Mouse (Mus musculus): ENCODE results near the gene Micu2. TPM values are rescaled to one million over a fixed set of nuclear protein-coding genes. Genes with fewer than 3 reads are reported as not detected.
A peak's percentile ranks its signal among the peaks of the same experiment; 100 is the strongest.
"Not testable (repeated sequence)": the region's sequence is repeated elsewhere in the genome, so short reads cannot be mapped to it uniquely, and the experiment has no call there.

Gene Micu2
- polyA plus RNA-seq, 1 experiment = 21.3 TPM

DNA sequence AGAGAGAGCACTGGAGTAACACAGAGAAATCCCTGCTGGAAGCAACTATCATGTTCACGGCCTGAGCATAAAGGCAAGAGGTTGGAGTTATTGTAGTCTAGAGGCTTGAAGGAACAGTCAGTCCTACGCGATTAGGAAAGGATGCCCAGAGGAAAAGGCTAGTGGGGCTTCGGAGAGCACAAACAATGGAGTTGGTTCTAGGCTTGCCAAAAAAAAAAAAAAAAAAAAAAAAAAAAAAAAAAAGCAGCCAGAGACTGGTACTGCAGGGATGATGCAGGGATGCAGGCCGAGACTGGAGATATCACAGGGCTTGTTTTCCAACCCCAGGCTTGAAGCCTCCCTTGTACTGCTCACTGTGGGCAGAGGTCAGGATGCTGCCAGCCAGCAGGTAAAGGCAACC lies 89.8 kb downstream of the Micu2 start:
- no peak for TF ChIP-seq POLR2A (IDR thresholded peaks at IDR 0.05; ENCODE audit: borderline replicate concordance, insufficient read depth, low read length)
- TF ChIP-seq CTCF (IDR thresholded peaks at IDR 0.05; ENCODE audit: borderline replicate concordance, insufficient read depth, low read depth, low read length) = no peak
- no peaks in the 10 kb centered on the region for H3K4me1 ChIP-seq (ENCODE audit: control insufficient read depth, insufficient read depth, low read length)
- 68% methylated on average over 5 of the region's 5 CpGs for WGBS
- no peak for DNase-seq
- H3K4me3 ChIP-seq (replicated peaks; ENCODE audit: insufficient read depth, low read depth, low read length) = no peak overlapping the region
- no peaks in the 10 kb centered on the region for H3K27me3 ChIP-seq (ENCODE audit: control insufficient read depth, insufficient read depth, low read length)
- peak overlapping the region; percentile 61; the same call in 1 of the 2 replicates for H3K27ac ChIP-seq (ENCODE audit: insufficient read depth, low read length)

DNA sequence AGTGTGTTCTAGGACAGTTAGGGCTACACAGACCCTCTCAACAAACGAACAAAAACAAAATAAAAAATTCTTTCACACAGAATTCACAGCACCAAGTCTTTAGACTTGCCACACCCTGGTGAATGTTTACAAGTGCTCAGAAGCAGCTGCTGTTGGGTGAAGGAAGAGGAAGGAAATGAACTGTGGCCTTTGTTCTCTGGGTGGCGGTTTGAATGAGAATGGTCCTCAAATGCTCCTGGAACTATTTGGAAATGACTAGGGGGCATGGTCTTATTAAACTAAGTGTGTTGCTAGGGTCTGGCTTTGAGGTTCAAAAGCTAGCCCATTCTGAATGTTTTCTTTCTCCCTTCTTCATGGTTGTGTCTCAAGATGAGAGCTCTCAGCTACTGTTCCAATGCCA lies 90.6 kb downstream of the Micu2 start:
- TF ChIP-seq POLR2A (IDR thresholded peaks at IDR 0.05; ENCODE audit: borderline replicate concordance, insufficient read depth, low read length) (no peak), CTCF (IDR thresholded peaks at IDR 0.05; ENCODE audit: borderline replicate concordance, insufficient read depth, low read depth, low read length) (no peak)
- H3K4me3 ChIP-seq (replicated peaks; ENCODE audit: insufficient read depth, low read depth, low read length) = no peak overlapping the region
- DNase-seq = no peak
- no peaks in the 10 kb centered on the region for H3K4me1 ChIP-seq (ENCODE audit: control insufficient read depth, insufficient read depth, low read length)
- 88% methylated on average over 2 of the region's 2 CpGs for WGBS
- H3K27ac ChIP-seq (ENCODE audit: insufficient read depth, low read length) = peak overlapping the region; percentile 61; the same call in 1 of the 2 replicates
- no peaks in the 10 kb centered on the region for H3K27me3 ChIP-seq (ENCODE audit: control insufficient read depth, insufficient read depth, low read length)

DNA sequence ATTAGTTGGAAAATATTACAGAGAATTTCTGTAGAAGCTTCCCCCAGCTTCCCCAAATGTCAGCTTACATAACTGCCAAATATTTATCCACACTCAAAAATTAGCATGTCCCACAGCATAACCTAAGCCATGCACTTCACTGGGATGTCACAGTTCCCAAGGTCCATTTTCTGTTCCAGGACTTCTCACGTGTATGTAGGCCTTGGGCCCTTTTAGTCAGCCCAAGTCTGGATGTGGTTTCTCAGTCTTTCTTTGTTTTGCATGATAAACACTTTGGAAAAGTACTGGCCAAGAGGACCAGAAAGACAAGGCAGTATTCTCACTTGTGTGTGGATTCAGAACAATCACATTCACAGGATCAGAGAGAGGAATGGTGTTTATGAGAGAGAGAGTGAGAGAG lies 97.1 kb downstream of the Micu2 start:
- WGBS = 60% methylated on average over 1 of the region's 1 CpGs
- no peak for DNase-seq
- H3K27me3 ChIP-seq (ENCODE audit: control insufficient read depth, insufficient read depth, low read length) = no peaks in the 10 kb centered on the region
- no peak for TF ChIP-seq POLR2A (IDR thresholded peaks at IDR 0.05; ENCODE audit: borderline replicate concordance, insufficient read depth, low read length)
- no peak for TF ChIP-seq CTCF (IDR thresholded peaks at IDR 0.05; ENCODE audit: borderline replicate concordance, insufficient read depth, low read depth, low read length)
- H3K4me1 ChIP-seq (ENCODE audit: control insufficient read depth, insufficient read depth, low read length) = no peaks in the 10 kb centered on the region
- H3K27ac ChIP-seq (ENCODE audit: insufficient read depth, low read length) = no peak overlapping the region
- H3K4me3 ChIP-seq (replicated peaks; ENCODE audit: insufficient read depth, low read depth, low read length) = no peak overlapping the region

DNA sequence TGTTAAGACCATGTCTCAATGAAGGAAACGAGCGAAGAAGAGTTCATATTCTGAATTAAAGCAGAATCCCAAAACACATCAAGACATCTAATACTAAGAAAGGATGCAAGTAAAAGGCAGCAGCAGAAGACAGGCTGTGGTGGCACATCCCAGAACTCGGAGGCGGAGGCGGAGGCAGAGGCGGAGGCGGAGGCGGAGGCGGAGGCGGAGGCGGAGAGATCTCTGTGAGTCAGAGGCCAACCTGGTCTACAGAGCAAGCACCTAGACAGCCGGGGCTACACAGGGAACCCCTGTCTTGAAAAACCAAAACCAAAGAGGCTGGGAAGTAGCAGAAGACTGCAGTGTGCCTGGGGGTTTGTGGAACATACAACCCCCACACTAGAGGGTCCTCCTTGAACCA lies 102.2 kb downstream of the Micu2 start:
- H3K4me1 ChIP-seq (ENCODE audit: control insufficient read depth, insufficient read depth, low read length) = no peaks in the 10 kb centered on the region
- no peak overlapping the region for H3K27ac ChIP-seq (ENCODE audit: insufficient read depth, low read length)
- H3K27me3 ChIP-seq (ENCODE audit: control insufficient read depth, insufficient read depth, low read length) = no peaks in the 10 kb centered on the region
- 93% methylated on average over 12 of the region's 12 CpGs for WGBS
- DNase-seq = no peak
- no peak for TF ChIP-seq CTCF (IDR thresholded peaks at IDR 0.05; ENCODE audit: borderline replicate concordance, insufficient read depth, low read depth, low read length)
- no peak for TF ChIP-seq POLR2A (IDR thresholded peaks at IDR 0.05; ENCODE audit: borderline replicate concordance, insufficient read depth, low read length)
- no peak overlapping the region for H3K4me3 ChIP-seq (replicated peaks; ENCODE audit: insufficient read depth, low read depth, low read length)

DNA sequence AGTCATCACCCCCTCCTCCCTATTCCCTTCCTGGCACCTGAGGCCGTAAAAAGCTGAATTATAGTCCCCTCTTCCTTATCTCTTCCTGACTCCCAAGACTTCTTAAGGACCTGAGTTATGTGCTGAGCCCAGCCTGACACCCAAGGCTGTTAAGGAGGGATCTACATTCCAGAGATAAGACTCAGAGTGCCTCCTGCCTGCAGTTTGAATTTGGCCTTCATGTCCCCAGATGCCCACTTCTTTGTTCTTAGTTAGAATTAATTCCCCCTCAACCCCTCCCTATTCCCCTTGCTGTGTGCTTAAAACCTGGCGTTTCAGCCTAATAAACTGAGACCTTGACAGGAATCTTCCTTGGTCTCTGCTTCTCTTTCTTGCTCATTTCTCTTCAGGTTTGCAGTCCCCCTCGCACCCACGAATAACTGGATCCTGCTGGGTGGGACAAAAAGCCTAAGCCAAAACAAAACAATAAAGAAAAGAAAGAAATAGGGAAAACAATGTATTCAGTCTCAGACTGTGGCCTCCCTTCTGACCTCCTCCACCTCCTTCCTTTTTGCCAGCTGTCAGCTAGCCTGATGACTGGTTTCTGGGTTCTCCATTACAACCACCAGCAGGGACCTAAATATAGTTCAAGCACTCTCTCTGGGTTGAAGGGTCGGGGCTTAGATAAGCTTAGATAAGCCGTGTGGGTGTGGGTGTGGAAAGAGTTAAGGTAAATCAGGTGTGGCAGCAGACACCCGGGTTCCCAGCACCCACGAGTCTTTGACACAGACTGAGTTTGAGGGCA lies 102.8 kb downstream of the Micu2 start:
- DNase-seq; H3K4me3 ChIP-seq (replicated peaks; ENCODE audit: insufficient read depth, low read depth, low read length); H3K27me3 ChIP-seq (ENCODE audit: control insufficient read depth, insufficient read depth, low read length); H3K27ac ChIP-seq (ENCODE audit: insufficient read depth, low read length); H3K4me1 ChIP-seq (ENCODE audit: control insufficient read depth, insufficient read depth, low read length): not testable (repeated sequence)
- WGBS = 63% methylated on average over 8 of the region's 8 CpGs

DNA sequence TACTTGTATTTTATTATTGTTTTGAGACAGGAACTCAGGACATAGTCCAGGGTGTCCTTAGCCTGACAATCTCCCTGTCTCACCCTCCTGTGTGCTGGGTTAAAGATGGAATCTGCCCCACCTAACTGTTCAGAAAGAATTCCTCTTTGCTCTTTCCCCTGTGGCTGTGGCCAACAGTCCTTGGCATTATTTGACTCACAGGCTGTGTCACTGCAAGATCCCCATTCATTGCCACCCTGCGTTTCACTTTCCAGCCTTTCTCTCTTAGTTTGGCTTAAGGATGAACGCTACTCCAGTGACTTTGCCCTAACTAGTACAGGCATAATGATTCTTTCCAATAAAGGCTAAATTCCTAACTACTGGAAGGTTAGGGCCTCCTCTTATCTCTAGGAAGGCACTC lies 104.7 kb downstream of the Micu2 start:
- Histone ChIP-seq H3K4me3 (replicated peaks; ENCODE audit: insufficient read depth, low read depth, low read length) (no peak overlapping the region), H3K4me1 (ENCODE audit: control insufficient read depth, insufficient read depth, low read length) (no peaks in the 10 kb centered on the region), H3K27me3 (ENCODE audit: control insufficient read depth, insufficient read depth, low read length) (no peaks in the 10 kb centered on the region), H3K27ac (ENCODE audit: insufficient read depth, low read length) (no peak overlapping the region)
- TF ChIP-seq POLR2A (IDR thresholded peaks at IDR 0.05; ENCODE audit: borderline replicate concordance, insufficient read depth, low read length) (no peak), CTCF (IDR thresholded peaks at IDR 0.05; ENCODE audit: borderline replicate concordance, insufficient read depth, low read depth, low read length) (no peak)
- no peak for DNase-seq
- WGBS = 73% methylated on average over 2 of the region's 2 CpGs

DNA sequence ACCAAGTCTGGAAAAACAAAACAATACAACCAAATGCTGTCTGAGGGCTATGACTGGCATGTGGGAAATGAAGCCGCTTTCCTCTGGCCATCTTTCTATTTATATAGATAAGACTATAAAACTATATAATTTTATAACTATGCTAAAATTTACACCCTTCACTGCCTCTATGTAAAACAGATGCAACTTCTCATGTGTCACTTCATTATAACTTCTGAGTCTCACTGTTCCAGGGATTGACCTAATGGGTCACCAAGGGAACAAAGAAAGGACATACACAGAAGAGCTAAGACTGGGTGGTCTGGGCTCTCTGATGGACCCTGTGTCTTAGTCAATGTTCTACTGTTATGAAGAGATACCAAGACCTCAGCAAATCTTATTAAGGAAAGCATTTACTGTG lies 106.1 kb downstream of the Micu2 start:
- TF ChIP-seq CTCF (IDR thresholded peaks at IDR 0.05; ENCODE audit: borderline replicate concordance, insufficient read depth, low read depth, low read length) (no peak), POLR2A (IDR thresholded peaks at IDR 0.05; ENCODE audit: borderline replicate concordance, insufficient read depth, low read length) (no peak)
- WGBS = 100% methylated on average over 1 of the region's 1 CpGs
- Histone ChIP-seq H3K4me3 (replicated peaks; ENCODE audit: insufficient read depth, low read depth, low read length) (no peak overlapping the region), H3K27me3 (ENCODE audit: control insufficient read depth, insufficient read depth, low read length) (no peaks in the 10 kb centered on the region; the same call in 1 of the 2 replicates), H3K4me1 (ENCODE audit: control insufficient read depth, insufficient read depth, low read length) (no peaks in the 10 kb centered on the region), H3K27ac (ENCODE audit: insufficient read depth, low read length) (no peak overlapping the region)
- no peak for DNase-seq

DNA sequence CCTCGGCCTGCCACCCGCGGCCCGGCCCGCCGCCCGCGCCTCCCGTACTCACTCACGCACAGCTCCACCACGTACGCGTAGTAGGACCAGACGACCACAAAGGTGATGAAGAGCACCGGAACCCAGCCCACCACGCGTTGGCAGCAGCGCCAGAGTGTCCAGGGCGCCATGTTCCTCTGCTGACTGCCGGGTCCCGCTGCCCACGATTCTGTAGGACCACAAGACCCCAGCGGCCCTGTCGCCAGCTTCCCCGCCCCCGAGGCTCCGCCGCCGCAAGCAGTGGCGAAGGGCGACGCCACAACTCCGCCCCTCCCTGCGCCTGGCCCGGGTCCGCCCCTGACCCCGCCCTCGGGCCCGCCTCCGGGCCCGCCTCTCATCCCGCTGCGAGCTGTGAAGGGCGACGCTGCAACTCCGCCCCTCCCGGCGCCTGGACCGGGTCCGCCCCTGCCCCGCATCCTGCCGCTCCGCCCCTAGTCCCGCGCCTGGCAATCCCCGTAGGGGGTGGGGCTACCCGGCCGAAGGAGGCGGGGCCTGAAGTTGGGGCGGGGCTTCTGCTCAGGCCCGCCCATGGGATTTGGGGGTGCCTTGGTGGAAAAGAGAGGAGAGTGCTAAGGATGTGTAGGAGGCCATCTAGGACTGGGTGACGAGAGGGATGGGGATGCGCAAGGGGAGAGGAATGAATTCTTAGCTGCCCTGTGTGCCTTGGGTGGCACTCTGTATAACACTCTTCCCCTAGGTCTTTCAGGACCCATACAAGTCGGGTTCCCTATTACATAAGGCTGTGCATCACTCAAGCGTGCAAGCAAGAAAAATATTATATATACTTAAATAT lies 108.8 kb downstream of the Micu2 start, which contains the start of gene Zdhhc20:
Zdhhc20 (minus strand) TSS at position 266 of the 832 bp plus-strand sequence.
- WGBS = 3% methylated on average over 65 of the region's 65 CpGs
- TF ChIP-seq CTCF (IDR thresholded peaks at IDR 0.05; ENCODE audit: borderline replicate concordance, insufficient read depth, low read depth, low read length) (no peak), POLR2A (IDR thresholded peaks at IDR 0.05; ENCODE audit: borderline replicate concordance, insufficient read depth, low read length) (peak; percentile 61; the same call in 1 of the 2 replicates)
- H3K27ac ChIP-seq (ENCODE audit: insufficient read depth, low read length) = peak within 1 kb of the TSS; percentile 57
- H3K4me1 ChIP-seq (ENCODE audit: control insufficient read depth, insufficient read depth, low read length) = no peaks in the 10 kb centered on the region
- peak; percentile 95 to 96 for DNase-seq
- peak within 1 kb of the TSS; percentile 89 for H3K4me3 ChIP-seq (replicated peaks; ENCODE audit: insufficient read depth, low read depth, low read length)
- H3K27me3 ChIP-seq (ENCODE audit: control insufficient read depth, insufficient read depth, low read length) = no peaks in the 10 kb centered on the region; the same call in 1 of the 2 replicates

Measured in cerebellum, adult 2 months (tissue).